Mouse (Mus musculus) heart, embryonic 13.5 days (tissue): ENCODE data around the gene Baiap2. TPM values are rescaled to one million over a fixed set of nuclear protein-coding genes. Genes with fewer than 3 reads are reported as not detected.

Experiments used
- ATAC-seq: fragments of 200-750 bp; cut with Nextera tagmentation; 2 replicates; pipeline ENCODE4 v1.8.0; 2017; ENCODE audit warnings: moderate TSS enrichment; ENCODE audit not compliant: insufficient number of reproducible peaks, low FRiP score, low TSS enrichment; ENCODE audit errors: extremely low read depth
- H3K27ac ChIP-seq: fragments of 300-500 bp; sonication (generic); replicated peaks from 2 replicates; pipeline ENCODE4 v1.5.1; 2015; ENCODE audit warnings: moderate library complexity, mild to moderate bottlenecking, inconsistent platforms
- H3K27me3 ChIP-seq: fragments of 300-500 bp; sonication (generic); replicated peaks from 2 replicates; pipeline ENCODE4 v1.6.1; 2015; ENCODE audit warnings: mild to moderate bottlenecking, inconsistent platforms
- H3K36me3 ChIP-seq: fragments of 300-500 bp; sonication (generic); 2 replicates; pipeline ENCODE4 v1.6.1; 2015; ENCODE audit warnings: mild to moderate bottlenecking, inconsistent platforms
- H3K4me1 ChIP-seq: fragments of 300-500 bp; sonication (generic); 2 replicates; pipeline ENCODE4 v1.6.1; 2015; ENCODE audit warnings: inconsistent platforms
- H3K4me2 ChIP-seq: fragments of 300-500 bp; sonication (generic); 2 replicates; pipeline ENCODE4 v1.6.1; 2015; ENCODE audit warnings: inconsistent platforms, mild to moderate bottlenecking, moderate library complexity
- H3K4me3 ChIP-seq: fragments of 300-500 bp; sonication (generic); 2 replicates; pipeline ENCODE4 v1.5.1; 2015; ENCODE audit warnings: moderate library complexity, mild to moderate bottlenecking, inconsistent platforms
- H3K9ac ChIP-seq: fragments of 300-500 bp; sonication (generic); 2 replicates; pipeline ENCODE4 v1.6.1; 2015; ENCODE audit warnings: inconsistent platforms, mild to moderate bottlenecking, moderate library complexity
- H3K9me3 ChIP-seq: fragments of 300-500 bp; sonication (generic); 2 replicates; pipeline ENCODE4 v1.6.1; 2016; ENCODE audit warnings: inconsistent platforms
- WGBS: fragments of 180-500 bp; shearing (Covaris S2); methylation state at CpG from one replicate; pipeline ENCODE4 v1.1.7; 2015; ENCODE audit warnings: mixed read lengths; 5-methylcytosine and 5-hydroxymethylcytosine counted together
- polyA plus RNA-seq: library from polyadenylated mRNA; unstranded; fragments of >200 nt; fragmentation: Nextera tagmentation; extraction: Ambion mirVana; gene quantifications from 2 replicates; pipeline ENCODE4 v1.2.1, GENCODE M21; 2015

Baiap2 gene
- polyA plus RNA-seq, 1 experiment from 2014 or later = 12.4 TPM

GRCm38 (mm10) chr11:120002634-120003220 is 60.2 kb downstream of the Baiap2 start:
- no peaks in the 10 kb centered on the region for H3K27me3 ChIP-seq
- 87% methylated on average over 7 of the region's 7 CpGs for WGBS
- no peak overlapping the region for H3K4me3 ChIP-seq
- no peaks in the 10 kb centered on the region for H3K9me3 ChIP-seq
- ATAC-seq = no peak
- H3K4me1 ChIP-seq = peaks cover 9% of the 10 kb centered on the region
- H3K27ac ChIP-seq = no peak overlapping the region
- peaks cover 25% of the 10 kb centered on the region for H3K36me3 ChIP-seq
- H3K4me2 ChIP-seq = no peak overlapping the region
- no peak overlapping the region for H3K9ac ChIP-seq

GRCm38 (mm10) chr11:120005434-120006317 is 63.1 kb downstream of the Baiap2 start:
- WGBS = 83% methylated on average over 18 of the region's 18 CpGs
- no peak overlapping the region for H3K9ac ChIP-seq

GRCm38 (mm10) chr11:120007496-120008080 is 65.0 kb downstream of the Baiap2 start:
- Histone ChIP-seq H3K4me1 (peaks cover 12% of the 10 kb centered on the region), H3K4me3 (no peak overlapping the region), H3K27ac (no peak overlapping the region), H3K9ac (no peak overlapping the region), H3K4me2 (no peak overlapping the region), H3K27me3 (peaks cover 40% of the 10 kb centered on the region), H3K36me3 (peaks cover 10% of the 10 kb centered on the region; the same call in 1 of the 2 replicates), H3K9me3 (no peaks in the 10 kb centered on the region)
- WGBS = 45% methylated on average over 4 of the region's 4 CpGs
- ATAC-seq = no peak

More at GRCm38 (mm10) chr11:120005434-120006317, 63.1 kb downstream of the Baiap2 start:
- H3K9me3 ChIP-seq = no peaks in the 10 kb centered on the region
- H3K4me2 ChIP-seq = no peak overlapping the region
- ATAC-seq = no peak
- H3K36me3 ChIP-seq = peaks cover 20% of the 10 kb centered on the region
- H3K4me1 ChIP-seq = no peaks in the 10 kb centered on the region
- no peak overlapping the region for H3K4me3 ChIP-seq
- H3K27me3 ChIP-seq = peaks cover 21% of the 10 kb centered on the region
- H3K27ac ChIP-seq = no peak overlapping the region

- no peak overlapping the region for H3K9ac ChIP-seq
- H3K27ac ChIP-seq = no peak overlapping the region
- ATAC-seq = no peak
- H3K27me3 ChIP-seq = peaks cover 41% of the 10 kb centered on the region
- H3K36me3 ChIP-seq = 0 out of 2 replicates have a peak, but pooled peaks cover under 1% of the 10 kb centered on the region
- peaks cover 16% of the 10 kb centered on the region for H3K4me1 ChIP-seq
- H3K4me3 ChIP-seq = no peak overlapping the region
- WGBS = 89% methylated on average over 1 of the region's 1 CpGs
- no peak overlapping the region for H3K4me2 ChIP-seq
- H3K9me3 ChIP-seq = no peaks in the 10 kb centered on the region
Observed at GRCm38 (mm10) chr11:120008501-120008900, 65.9 kb downstream of the Baiap2 start.

- Histone ChIP-seq H3K9me3 (no peaks in the 10 kb centered on the region), H3K4me2 (no peak overlapping the region), H3K9ac (no peak overlapping the region), H3K27me3 (peaks cover 41% of the 10 kb centered on the region), H3K4me3 (no peak overlapping the region), H3K27ac (no peak overlapping the region), H3K36me3 (no peaks in the 10 kb centered on the region), H3K4me1 (peaks cover 19% of the 10 kb centered on the region)
- WGBS = 86% methylated on average over 8 of the region's 8 CpGs
- no peak for ATAC-seq
Observed at GRCm38 (mm10) chr11:120008956-120009355, 66.4 kb downstream of the Baiap2 start.

GRCm38 (mm10) chr11:120009937-120010336 is 67.4 kb downstream of the Baiap2 start:
- 79% methylated on average over 20 of the region's 20 CpGs for WGBS
- Histone ChIP-seq H3K4me3 (no peak overlapping the region), H3K27me3 (peaks cover 45% of the 10 kb centered on the region), H3K4me2 (no peak overlapping the region), H3K9me3 (no peaks in the 10 kb centered on the region), H3K36me3 (no peaks in the 10 kb centered on the region), H3K27ac (no peak overlapping the region), H3K9ac (no peak overlapping the region), H3K4me1 (peaks cover 24% of the 10 kb centered on the region)
- ATAC-seq = no peak

GRCm38 (mm10) chr11:120011114-120011760 is 68.7 kb downstream of the Baiap2 start:
- WGBS = 68% methylated on average over 11 of the region's 11 CpGs
- no peaks in the 10 kb centered on the region for H3K36me3 ChIP-seq

GRCm38 (mm10) chr11:120011761-120012560 is 69.4 kb downstream of the Baiap2 start:
- H3K27ac ChIP-seq = no peak overlapping the region
- peaks cover 31% of the 10 kb centered on the region for H3K4me1 ChIP-seq
- no peaks in the 10 kb centered on the region for H3K36me3 ChIP-seq
- H3K9me3 ChIP-seq = no peaks in the 10 kb centered on the region
- no peak for ATAC-seq
- peak overlapping the region; percentile 68 for H3K4me2 ChIP-seq
- WGBS = 30% methylated on average over 43 of the region's 43 CpGs
- H3K4me3 ChIP-seq = peak overlapping the region; percentile 38
- peaks cover 45% of the 10 kb centered on the region for H3K27me3 ChIP-seq
- peak overlapping the region; percentile 66 for H3K9ac ChIP-seq

More at GRCm38 (mm10) chr11:120011114-120011760, 68.7 kb downstream of the Baiap2 start:
- H3K27ac ChIP-seq = no peak overlapping the region
- peaks cover 31% of the 10 kb centered on the region for H3K4me1 ChIP-seq
- peak overlapping the region; percentile 66 for H3K9ac ChIP-seq
- H3K27me3 ChIP-seq = peaks cover 45% of the 10 kb centered on the region
- peak overlapping the region; percentile 68 for H3K4me2 ChIP-seq
- peak overlapping the region; percentile 38 for H3K4me3 ChIP-seq
- ATAC-seq = no peak
- H3K9me3 ChIP-seq = no peaks in the 10 kb centered on the region

GRCm38 (mm10) chr11:120012702-120013101 is 70.1 kb downstream of the Baiap2 start:
- peaks cover 45% of the 10 kb centered on the region for H3K27me3 ChIP-seq
- no peak overlapping the region for H3K27ac ChIP-seq
- no peaks in the 10 kb centered on the region for H3K36me3 ChIP-seq
- H3K4me2 ChIP-seq = no peak overlapping the region
- H3K9me3 ChIP-seq = no peaks in the 10 kb centered on the region
- WGBS = 72% methylated on average over 13 of the region's 13 CpGs
- ATAC-seq = no peak
- peaks cover 31% of the 10 kb centered on the region for H3K4me1 ChIP-seq
- H3K9ac ChIP-seq = peak overlapping the region; percentile 66; the same call in 1 of the 2 replicates
- no peak overlapping the region for H3K4me3 ChIP-seq

GRCm38 (mm10) chr11:120013174-120013711 is 70.7 kb downstream of the Baiap2 start:
- Histone ChIP-seq H3K4me2 (peak overlapping the region; percentile 79), H3K36me3 (no peaks in the 10 kb centered on the region), H3K4me3 (peak overlapping the region; percentile 48), H3K9me3 (no peaks in the 10 kb centered on the region), H3K4me1 (peaks cover 31% of the 10 kb centered on the region), H3K9ac (peak overlapping the region; percentile 80), H3K27me3 (peaks cover 45% of the 10 kb centered on the region), H3K27ac (no peak overlapping the region)
- 8% methylated on average over 21 of the region's 21 CpGs for WGBS
- ATAC-seq = 0 out of 2 replicates have a peak, but pooled peaks have one; percentile 3
